Mouse (Mus musculus) cortical plate, adult 2 months (tissue): ENCODE results near the gene Mettl5.
A peak's percentile ranks its signal among the peaks of the same experiment; 100 is the strongest.

Experiments
- CTCF ChIP-seq: fragments of 200-500 bp; IDR thresholded peaks from 2 replicates; pipeline ENCODE4 v1.5.1; 2011; ENCODE audit warnings: mild to moderate bottlenecking, control low read depth, low read length; ENCODE audit not compliant: insufficient read depth; ENCODE audit errors: extremely low read depth
- POLR2A ChIP-seq: fragments of 200-500 bp; IDR thresholded peaks from 2 replicates; pipeline ENCODE4 v1.6.1; 2011; ENCODE audit warnings: mild to moderate bottlenecking, low read length, control low read depth; ENCODE audit not compliant: insufficient read depth; ENCODE audit errors: extremely low read depth

DNA sequence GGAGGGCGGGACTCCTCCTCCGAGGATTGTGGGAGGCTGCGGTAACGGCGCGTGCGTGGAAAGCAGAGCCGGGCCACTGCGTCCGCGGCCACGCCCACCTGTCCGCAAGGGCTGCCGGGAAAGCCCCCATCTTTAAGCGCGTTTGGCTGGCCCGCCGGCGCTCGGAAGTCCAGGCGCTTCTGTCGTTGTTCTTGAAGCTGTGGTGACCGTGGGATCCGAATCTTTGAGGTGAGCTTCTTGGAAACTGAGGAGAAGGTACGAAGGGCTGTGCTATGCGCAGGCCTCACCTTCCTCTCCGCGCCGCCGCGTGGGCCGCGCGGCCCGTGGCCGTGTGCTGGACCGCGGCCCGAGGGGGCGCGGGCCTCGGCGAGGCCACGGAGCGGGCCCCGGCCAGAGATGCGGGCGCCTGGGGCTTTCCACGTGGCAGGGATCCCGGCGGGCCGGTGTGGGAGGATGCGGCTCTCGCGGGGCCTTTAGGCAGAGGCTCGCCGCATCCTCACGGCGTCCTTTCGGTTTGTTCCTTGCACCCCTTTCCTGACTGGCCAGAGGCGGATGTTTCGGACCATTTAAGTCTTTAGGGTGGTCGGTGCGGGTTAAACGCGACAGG lies 23.8 kb downstream of the Mettl5 start, which contains the start of gene Ssb:
- no peak for TF ChIP-seq CTCF
- TF ChIP-seq POLR2A: peak; percentile 72
